Mouse (Mus musculus) kidney, embryonic 14.5 days (tissue): ENCODE data around the gene Afg3l1. TPM values are rescaled to one million over a fixed set of nuclear protein-coding genes. Genes with fewer than 3 reads are reported as not detected.
"Not testable (repeated sequence)": the region's sequence is repeated elsewhere in the genome, so short reads cannot be mapped to it uniquely, and the experiment has no call there.

Experiments used
- ATAC-seq: fragments of 200-750 bp; cut with Nextera tagmentation; 2 replicates; pipeline ENCODE4 v1.8.0; 2017; ENCODE audit warnings: moderate number of reproducible peaks, mild to moderate bottlenecking, moderate TSS enrichment, moderate library complexity; ENCODE audit not compliant: low FRiP score, low TSS enrichment
- H3K27ac ChIP-seq: fragments of 300-500 bp; sonication (generic); 2 replicates; pipeline ENCODE4 v1.5.1; 2014; ENCODE audit warnings: low read depth, mild to moderate bottlenecking, low read length, moderate library complexity, mixed read lengths
- H3K27me3 ChIP-seq: fragments of 300-500 bp; sonication (generic); 2 replicates; pipeline ENCODE4 v1.6.1; 2014; ENCODE audit warnings: mild to moderate bottlenecking, low read length; ENCODE audit not compliant: control insufficient read depth, insufficient read depth
- H3K36me3 ChIP-seq: fragments of 300-500 bp; sonication (generic); 2 replicates; pipeline ENCODE4 v1.6.1; 2014; ENCODE audit warnings: low read length, mixed read lengths; ENCODE audit not compliant: control insufficient read depth, insufficient read depth
- H3K4me1 ChIP-seq: fragments of 300-500 bp; sonication (generic); 2 replicates; pipeline ENCODE4 v1.6.1; 2014; ENCODE audit warnings: low read length, mixed read lengths; ENCODE audit not compliant: control insufficient read depth, insufficient read depth
- H3K4me2 ChIP-seq: fragments of 300-500 bp; sonication (generic); replicated peaks from 2 replicates; pipeline ENCODE4 v1.6.1; 2014; ENCODE audit warnings: low read depth, mild to moderate bottlenecking, low read length
- H3K4me3 ChIP-seq: fragments of 300-500 bp; sonication (generic); 2 replicates; pipeline ENCODE4 v1.5.1; 2014; ENCODE audit warnings: mild to moderate bottlenecking, low read length
- H3K9ac ChIP-seq: fragments of 300-500 bp; sonication (generic); 2 replicates; pipeline ENCODE4 v1.6.1; 2014; ENCODE audit warnings: low read depth, mild to moderate bottlenecking, low read length, moderate library complexity
- H3K9me3 ChIP-seq: fragments of 300-500 bp; sonication (generic); 2 replicates; pipeline ENCODE4 v1.6.1; 2016; ENCODE audit warnings: low read length; ENCODE audit not compliant: control insufficient read depth
- whole genome bisulfite sequencing: fragments of 180-500 bp; shearing (Covaris S2); extraction: QIAGEN DNeasy Blood & Tissue Kit; methylation state at CpG from one replicate; pipeline ENCODE4 v1.1.7; 2014; 5-methylcytosine and 5-hydroxymethylcytosine counted together
- polyA plus RNA-seq: library from polyadenylated mRNA; unstranded; fragments of >200 nt; fragmentation: Nextera tagmentation; extraction: Ambion mirVana; gene quantifications from 2 replicates; pipeline ENCODE4 v1.2.1, GENCODE M21; 2014

Gene Afg3l1
- polyA plus RNA-seq = 36.2 and 43.2 TPM in 2 replicates

DNA sequence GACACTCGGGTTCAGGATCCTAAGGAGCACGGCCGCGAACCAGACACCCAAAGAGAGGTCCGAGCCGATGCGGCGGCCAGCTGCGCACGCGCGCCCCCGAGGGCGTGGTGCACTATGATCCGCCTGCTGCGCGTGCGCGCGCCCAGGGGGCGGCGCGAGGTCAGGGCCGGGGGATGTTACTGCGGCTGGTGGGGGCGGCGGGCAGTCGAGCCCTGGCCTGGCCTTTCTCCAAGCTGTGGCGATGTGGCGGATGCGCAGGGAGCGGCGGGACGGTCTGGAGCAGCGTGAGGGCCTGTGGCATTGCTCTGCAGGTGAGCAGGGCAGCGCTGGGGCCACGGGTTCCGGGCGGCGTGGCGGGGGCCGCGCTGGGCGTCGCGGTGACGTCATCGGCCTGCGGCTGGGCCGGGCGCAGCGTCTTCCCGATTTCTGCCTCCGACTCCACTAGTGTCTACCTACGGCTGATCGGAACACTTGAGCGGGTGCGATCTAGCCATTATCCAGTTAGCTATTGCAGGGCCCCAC is at the start of gene Afg3l1:
Gene Afg3l1, plus strand, starts transcription at position 167 of the 522 bp plus-strand sequence.
- Histone ChIP-seq H3K27ac (peak within 1 kb of the TSS; percentile 95), H3K4me1 (peaks cover 10% of the 10 kb centered on the region), H3K36me3 (peaks cover 25% of the 10 kb centered on the region), H3K4me2 (peak within 1 kb of the TSS; percentile 73), H3K9ac (peak within 1 kb of the TSS; percentile 82), H3K9me3 (no peaks in the 10 kb centered on the region), H3K4me3 (peak within 1 kb of the TSS; percentile 76), H3K27me3 (no peaks in the 10 kb centered on the region)
- under 1% methylated on average over 48 of the region's 58 CpGs for WGBS
- peak; percentile 93 for ATAC-seq

DNA sequence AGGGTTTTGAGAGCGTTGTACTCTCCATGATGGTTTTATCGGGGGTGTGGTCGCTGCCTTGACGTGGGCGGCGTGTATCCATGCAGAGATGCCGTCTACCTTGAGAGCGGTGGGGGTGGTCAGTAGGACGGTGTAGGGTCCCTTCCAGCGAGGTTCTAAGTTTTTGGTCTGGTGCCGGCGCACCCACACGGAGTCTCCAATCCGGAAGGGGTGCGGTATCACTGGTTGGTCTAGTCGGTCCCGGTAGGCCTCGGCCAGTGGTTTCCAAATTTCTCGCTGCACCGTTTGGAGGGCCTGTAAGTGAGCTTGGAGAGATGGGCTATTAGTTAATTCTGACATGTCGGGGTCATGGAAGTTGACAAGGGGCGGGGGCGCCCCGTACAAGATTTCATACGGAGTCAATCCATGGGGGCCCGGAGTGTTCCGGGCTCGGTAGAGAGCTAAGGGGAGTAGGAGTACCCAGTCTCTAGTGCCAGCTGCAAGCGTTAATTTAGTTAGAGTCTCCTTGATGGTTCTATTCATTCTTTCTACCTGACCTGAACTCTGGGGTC is 49.3 kb upstream of the Afg3l1 start:
- Histone ChIP-seq H3K4me1 (no peaks in the 10 kb centered on the region), H3K27ac (no peak overlapping the region), H3K36me3 (no peaks in the 10 kb centered on the region), H3K27me3 (no peaks in the 10 kb centered on the region), H3K9ac (no peak overlapping the region), H3K4me2 (no peak overlapping the region), H3K4me3 (no peak overlapping the region), H3K9me3 (peaks cover 51% of the 10 kb centered on the region)
- 97% methylated on average over 29 of the region's 29 CpGs for whole genome bisulfite sequencing
- no peak for ATAC-seq

DNA sequence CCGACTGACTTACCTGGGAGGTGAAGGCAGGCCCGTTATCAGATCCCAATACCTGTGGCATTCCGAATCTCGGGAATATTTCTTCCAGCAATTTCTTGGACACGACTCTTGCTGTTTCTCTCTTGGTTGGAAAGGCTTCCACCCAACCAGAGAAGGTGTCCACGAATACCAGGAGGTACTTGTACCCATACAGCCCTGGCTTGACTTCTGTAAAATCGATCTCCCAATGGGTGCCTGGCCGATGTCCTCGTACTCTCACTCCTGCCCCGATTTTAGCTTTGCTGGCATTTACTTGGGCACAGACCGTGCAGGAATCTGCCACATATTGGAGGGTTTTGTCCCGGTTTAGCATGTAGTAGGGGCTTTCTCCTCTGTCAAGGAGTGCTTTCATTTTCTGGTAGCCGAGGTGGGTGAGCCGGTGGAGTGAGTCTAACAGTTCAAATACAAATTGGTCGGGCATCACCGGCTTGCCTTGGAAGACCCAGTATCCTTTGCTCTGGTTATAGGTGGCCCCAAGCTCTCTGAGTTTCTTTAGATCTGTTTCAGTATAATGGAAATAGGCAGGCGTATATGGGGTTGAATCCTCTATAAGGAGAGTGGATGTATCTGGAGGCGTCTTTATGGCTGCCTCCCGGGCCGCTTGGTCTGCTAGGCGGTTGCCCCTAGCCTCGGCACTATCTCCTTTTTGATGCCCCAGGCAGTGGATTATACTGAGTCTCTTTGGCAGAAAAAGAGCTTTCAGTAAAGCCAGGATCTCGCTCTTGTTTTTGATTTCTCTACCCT is 48.6 kb upstream of the Afg3l1 start:
- Histone ChIP-seq H3K36me3 (no peaks in the 10 kb centered on the region), H3K27me3 (no peaks in the 10 kb centered on the region), H3K27ac (no peak overlapping the region), H3K9me3 (peaks cover 51% of the 10 kb centered on the region), H3K4me3 (no peak overlapping the region), H3K4me1 (no peaks in the 10 kb centered on the region), H3K4me2 (no peak overlapping the region), H3K9ac (no peak overlapping the region)
- 92% methylated on average over 23 of the region's 23 CpGs for WGBS
- ATAC-seq = no peak

DNA sequence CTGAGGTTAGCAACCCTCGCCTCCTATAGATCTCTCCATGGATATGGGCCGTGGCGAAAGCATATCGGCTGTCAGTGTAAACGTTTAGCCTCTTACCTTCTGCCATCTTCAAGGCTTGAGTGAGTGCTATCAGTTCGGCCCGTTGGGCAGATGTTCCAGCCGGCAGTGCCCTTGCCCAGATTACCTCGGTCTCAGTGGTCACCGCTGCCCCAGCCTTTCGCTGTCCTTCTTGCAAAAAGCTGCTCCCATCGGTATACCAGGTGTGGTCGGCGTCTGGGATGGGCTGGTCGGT is 48.0 kb upstream of the Afg3l1 start:
- not testable (repeated sequence) for ATAC-seq, H3K4me3 ChIP-seq, H3K27ac ChIP-seq, H3K36me3 ChIP-seq, H3K4me1 ChIP-seq, H3K9ac ChIP-seq, H3K27me3 ChIP-seq, H3K4me2 ChIP-seq
- WGBS = 98% methylated on average over 15 of the region's 15 CpGs
- peaks cover 54% of the 10 kb centered on the region for H3K9me3 ChIP-seq

DNA sequence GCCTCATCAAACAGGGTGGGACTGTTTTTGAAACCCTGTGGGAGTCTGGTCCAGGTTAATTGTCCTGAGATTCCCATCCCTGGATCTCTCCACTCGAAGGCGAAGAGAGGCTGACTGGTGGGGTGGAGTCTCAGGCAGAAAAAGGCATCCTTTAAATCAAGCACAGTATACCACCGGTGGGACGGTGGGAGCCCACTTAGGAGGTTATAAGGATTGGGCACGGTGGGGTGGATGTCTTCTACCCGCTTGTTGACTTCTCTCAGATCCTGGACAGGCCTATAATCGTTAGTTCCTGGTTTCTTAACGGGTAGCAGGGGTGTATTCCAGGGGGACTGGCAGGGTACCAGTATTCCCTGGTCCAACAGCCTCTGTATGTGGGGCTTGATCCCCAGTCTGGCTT is 46.8 kb upstream of the Afg3l1 start:
- 95% methylated on average over 8 of the region's 8 CpGs for WGBS
- peaks cover 55% of the 10 kb centered on the region for H3K9me3 ChIP-seq
- ATAC-seq = not testable (repeated sequence)

DNA sequence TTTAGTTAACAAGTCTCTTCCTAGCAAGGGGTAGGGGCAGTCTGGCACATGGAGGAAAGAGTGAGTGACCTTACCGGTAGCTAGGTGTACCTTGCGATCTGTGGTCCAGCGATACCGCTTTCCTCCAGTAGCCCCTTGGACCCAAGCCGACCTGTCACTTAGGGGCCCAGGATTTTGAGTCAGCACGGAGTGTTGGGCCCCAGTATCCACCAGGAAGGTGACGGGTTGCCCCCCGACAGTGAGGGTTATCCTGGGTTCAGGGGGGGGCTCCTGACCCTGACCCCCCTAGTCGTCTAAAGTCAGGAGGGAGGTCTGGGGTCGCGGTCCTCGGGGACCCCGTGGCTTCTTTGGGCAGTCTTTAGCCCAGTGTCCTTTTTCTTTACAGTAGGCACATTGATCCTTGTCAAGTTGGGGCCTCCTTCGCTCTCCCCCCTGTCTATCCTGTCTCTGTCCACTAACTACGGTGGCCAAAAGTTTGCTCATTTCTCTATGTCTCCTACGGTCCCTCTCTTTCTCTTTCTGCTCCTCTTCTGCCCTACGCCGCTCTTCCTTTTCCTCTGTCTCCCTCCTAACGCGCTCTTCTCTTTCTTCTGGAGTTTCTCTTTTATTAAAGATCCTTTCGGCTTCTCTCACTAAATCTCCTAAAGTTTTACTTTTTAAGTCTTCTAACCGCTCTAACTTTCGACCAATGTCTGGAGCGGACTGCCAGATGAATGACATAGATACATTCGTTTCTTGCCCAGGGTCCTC is 45.9 kb upstream of the Afg3l1 start:
- H3K9ac ChIP-seq = no peak overlapping the region
- H3K27ac ChIP-seq = no peak overlapping the region
- H3K27me3 ChIP-seq = no peaks in the 10 kb centered on the region
- no peaks in the 10 kb centered on the region for H3K4me1 ChIP-seq
- H3K4me3 ChIP-seq = no peak overlapping the region
- no peak overlapping the region for H3K4me2 ChIP-seq
- WGBS = 97% methylated on average over 25 of the region's 25 CpGs
- H3K36me3 ChIP-seq = no peaks in the 10 kb centered on the region
- H3K9me3 ChIP-seq = peaks cover 50% of the 10 kb centered on the region
- ATAC-seq = no peak

More for the DNA sequence above, 46.8 kb upstream of the Afg3l1 start:
- not testable (repeated sequence) for H3K27me3 ChIP-seq, H3K4me2 ChIP-seq, H3K9ac ChIP-seq, H3K36me3 ChIP-seq, H3K27ac ChIP-seq, H3K4me3 ChIP-seq, H3K4me1 ChIP-seq

DNA sequence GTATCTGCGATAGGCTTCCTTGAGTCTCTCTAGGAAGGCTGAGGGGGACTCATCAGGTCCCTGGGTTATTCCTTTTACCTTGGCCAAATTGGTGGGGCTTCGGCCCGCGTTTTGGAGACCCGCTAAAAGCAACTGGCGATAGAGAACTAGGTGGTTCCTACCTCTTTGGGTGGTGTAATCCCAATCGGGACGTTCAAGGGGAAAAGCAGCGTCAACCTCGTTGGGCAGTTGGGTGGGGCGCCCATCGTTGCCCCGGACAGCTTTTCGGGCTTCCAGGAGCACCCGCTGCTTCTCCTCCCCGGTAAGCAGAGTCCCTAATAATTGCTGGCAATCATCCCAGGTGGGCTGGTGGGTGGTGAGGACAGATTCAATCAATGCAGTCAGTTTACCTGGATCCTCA is 45.3 kb upstream of the Afg3l1 start:
- no peak overlapping the region for H3K27ac ChIP-seq
- H3K4me1 ChIP-seq = no peaks in the 10 kb centered on the region
- H3K4me3 ChIP-seq = no peak overlapping the region
- H3K4me2 ChIP-seq = no peak overlapping the region
- no peak for ATAC-seq
- no peaks in the 10 kb centered on the region for H3K36me3 ChIP-seq
- 95% methylated on average over 16 of the region's 16 CpGs for WGBS
- no peak overlapping the region for H3K9ac ChIP-seq
- H3K27me3 ChIP-seq = no peaks in the 10 kb centered on the region
- H3K9me3 ChIP-seq = peaks cover 44% of the 10 kb centered on the region

DNA sequence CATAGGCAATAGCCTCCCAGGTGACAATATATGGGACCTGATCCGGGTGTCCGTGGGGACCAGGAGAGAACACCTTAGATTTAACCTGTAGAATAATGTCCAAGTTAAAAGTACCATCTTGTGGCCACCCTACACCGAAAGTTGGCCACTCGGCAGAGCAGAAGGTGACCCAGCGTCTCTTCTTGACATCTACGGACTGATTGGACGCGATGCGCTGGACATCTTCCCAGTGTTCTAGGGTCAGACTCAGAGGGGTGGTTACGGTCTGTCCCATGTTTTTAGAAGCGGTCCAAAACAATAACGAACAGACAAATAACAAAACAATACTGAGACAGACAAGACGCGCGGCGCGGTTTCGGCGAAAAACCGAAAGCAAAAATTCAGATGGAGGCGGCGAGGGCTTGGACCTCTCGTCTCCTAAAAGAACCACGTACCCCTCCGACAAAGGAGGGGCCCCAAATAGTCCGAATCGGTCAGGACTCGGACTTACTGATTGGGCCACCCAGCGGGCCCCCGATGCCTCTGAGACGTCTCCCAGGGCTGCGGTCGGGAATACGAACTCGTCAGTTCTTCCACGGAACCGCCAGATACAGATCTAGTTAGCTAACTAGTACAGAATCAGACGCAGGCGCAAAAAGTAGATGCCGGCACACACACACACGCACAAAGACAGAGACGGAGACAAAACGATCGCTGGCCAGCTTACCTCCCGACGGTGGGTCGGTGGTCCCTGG is 44.3 kb upstream of the Afg3l1 start:
- not testable (repeated sequence) for ATAC-seq, H3K4me1 ChIP-seq, H3K4me2 ChIP-seq, H3K27ac ChIP-seq, H3K9ac ChIP-seq, H3K36me3 ChIP-seq, H3K27me3 ChIP-seq, H3K4me3 ChIP-seq
- 97% methylated on average over 47 of the region's 47 CpGs for WGBS
- peaks cover 34% of the 10 kb centered on the region for H3K9me3 ChIP-seq
